Mouse (Mus musculus) liver, adult 2 months (tissue): Measurements from ENCODE around the gene Lrrc41.

Experiments used
- CTCF ChIP-seq: fragments of 200-500 bp; IDR thresholded peaks from 2 replicates; pipeline ENCODE4 v1.5.1; 2011; ENCODE audit warnings: low read depth, low read length, control low read depth
- POLR2A ChIP-seq: fragments of 200-500 bp; IDR thresholded peaks from 2 replicates; pipeline ENCODE4 v1.6.1; 2011; ENCODE audit warnings: low read length, control low read depth; ENCODE audit not compliant: insufficient read depth; ENCODE audit errors: extremely low read depth

DNA sequence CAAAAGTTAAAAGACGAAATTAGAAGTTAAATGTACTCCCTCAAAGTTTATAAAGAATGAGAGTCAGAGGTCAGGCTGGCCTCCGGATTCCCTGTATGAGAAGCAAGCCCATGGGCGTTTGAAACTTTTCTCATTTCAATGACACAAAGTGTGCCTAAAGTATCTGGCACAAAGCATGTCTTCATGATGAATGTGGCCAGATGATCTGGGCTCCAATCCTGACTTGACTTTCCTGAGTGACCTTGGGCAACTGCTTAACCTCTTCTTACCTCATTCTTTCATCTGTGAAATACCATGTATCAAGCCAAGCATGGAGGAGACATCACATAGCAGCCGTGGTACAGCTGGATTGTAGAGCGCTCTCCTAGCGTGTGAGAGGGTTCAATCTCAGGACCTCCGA, 67.2 kb downstream of the Lrrc41 start:
- no peak for TF ChIP-seq CTCF
- no peak for TF ChIP-seq POLR2A
